8 mouse cellular contexts compared by ENCODE assay signal in the genomic region with DNA sequence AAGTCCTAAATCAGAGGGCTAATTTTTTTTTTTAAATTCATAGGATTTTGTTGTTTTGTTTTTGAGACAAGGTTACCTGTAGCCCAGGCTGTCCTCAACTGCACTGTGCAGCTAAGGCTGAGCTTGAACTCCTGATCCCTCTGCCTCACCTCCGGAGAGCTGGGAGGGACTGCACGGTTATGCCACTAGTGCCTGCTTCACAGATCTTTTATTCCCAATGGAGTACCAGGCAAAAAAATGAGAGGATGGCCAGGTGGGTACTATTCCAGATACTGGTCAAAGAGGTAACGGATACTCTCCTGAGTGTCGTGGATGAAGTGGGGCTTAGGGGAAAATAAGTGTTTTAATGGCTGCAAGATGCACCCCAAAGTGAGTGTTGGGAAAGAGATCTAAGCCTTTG. TPM values are rescaled to one million over a fixed set of nuclear protein-coding genes. Genes with fewer than 3 reads are reported as not detected.
DNase-seq lines count a peak whose midpoint lies in the region; TF ChIP-seq lines count a peak whose summit lies in the region.

No protein-coding gene starts in this region.

- no peaks in the 10 kb centered on the region for H3K36me3 ChIP-seq in thymus, adult 2 months (ENCODE audit: control insufficient read depth, insufficient read depth, low read length)
- H3K36me3 ChIP-seq in liver, adult 2 months (ENCODE audit: control insufficient read depth, insufficient read depth, low read length), result 0 out of 2 replicates have a peak, but pooled peaks cover 3% of the 10 kb centered on the region

- DNase-seq in cerebellum, adult 2 months, result peak; percentile 20 to 27
- no peak for DNase-seq in cerebellum, postnatal 36 days
- peak; percentile 18 for DNase-seq in thymus, adult 2 months
- DNase-seq in thymus, postnatal 4 days, result no peak
- DNase-seq in liver, adult 2 months (ENCODE audit: extremely low read depth, low read depth, low spot score), result no peak
- DNase-seq in urinary bladder, adult 18-20 months (ENCODE audit: low spot score in 2 of 2), result no peak
- DNase-seq in left cerebral cortex, adult 8-10 months (ENCODE audit: low spot score in 2 of 2), result no peak
- no peak for DNase-seq in testis, postnatal 14 days (ENCODE audit: low spot score)

- H3K27me3 ChIP-seq in cerebellum, adult 2 months (ENCODE audit: control insufficient read depth, insufficient read depth, low read length), result no peaks in the 10 kb centered on the region
- H3K27me3 ChIP-seq in thymus, adult 2 months (ENCODE audit: control insufficient read depth, insufficient read depth, low read length), result no peaks in the 10 kb centered on the region
- no peaks in the 10 kb centered on the region for H3K27me3 ChIP-seq in liver, adult 2 months (ENCODE audit: control insufficient read depth, insufficient read depth, low read length)

- WGBS in cerebellum, adult 2 months, result 45% methylated on average over 4 of the region's 4 CpGs
- WGBS in thymus, adult 2 months, result 48% methylated on average over 4 of the region's 4 CpGs
- WGBS in liver, adult 2 months, result 39% methylated on average over 4 of the region's 4 CpGs

- H3K4me3 ChIP-seq in cerebellum, adult 2 months (replicated peaks; ENCODE audit: insufficient read depth, low read depth, low read length), result peak overlapping the region; percentile 53
- no peak overlapping the region for H3K4me3 ChIP-seq in thymus, adult 2 months (ENCODE audit: control insufficient read depth, insufficient read depth, low read length)
- no peak overlapping the region for H3K4me3 ChIP-seq in liver, adult 2 months (ENCODE audit: insufficient read depth, low read depth, low read length)

- H3K27ac ChIP-seq in cerebellum, adult 2 months (ENCODE audit: insufficient read depth, low read length), result no peak overlapping the region
- no peak overlapping the region for H3K27ac ChIP-seq in thymus, adult 2 months (ENCODE audit: control insufficient read depth, insufficient read depth, low read length)
- no peak overlapping the region for H3K27ac ChIP-seq in liver, adult 2 months (replicated peaks; ENCODE audit: insufficient read depth, low read depth, low read length)

- H3K79me2 ChIP-seq in liver, adult 2 months (ENCODE audit: control insufficient read depth, insufficient read depth, low read length), result peaks cover 23% of the 10 kb centered on the region; the same call in 1 of the 2 replicates

- H3K4me1 ChIP-seq in cerebellum, adult 2 months (ENCODE audit: control insufficient read depth, insufficient read depth, low read length), result no peaks in the 10 kb centered on the region
- peaks cover 11% of the 10 kb centered on the region for H3K4me1 ChIP-seq in thymus, adult 2 months (replicated peaks; ENCODE audit: control insufficient read depth, insufficient read depth, low read length)
- peaks cover 7% of the 10 kb centered on the region; the same call in 1 of the 2 replicates for H3K4me1 ChIP-seq in liver, adult 2 months (ENCODE audit: control insufficient read depth, insufficient read depth, low read length)

- TF ChIP-seq CTCF in cerebellum, adult 2 months (IDR thresholded peaks at IDR 0.05; ENCODE audit: borderline replicate concordance, insufficient read depth, low read depth, low read length), result no peak
- no peak for TF ChIP-seq CTCF in thymus, adult 2 months (IDR thresholded peaks at IDR 0.05; ENCODE audit: borderline replicate concordance, control insufficient read depth, extremely low read depth, insufficient read depth, low read length, poor library complexity)
- TF ChIP-seq CTCF in liver, adult 2 months (IDR thresholded peaks at IDR 0.05; ENCODE audit: low read depth, low read length), result no peak

- peak overlapping the region; percentile 6; the same call in 1 of the 2 replicates for H3K9ac ChIP-seq in liver, adult 2 months (ENCODE audit: low read depth, low read length)

- no peak for TF ChIP-seq POLR2A in cerebellum, adult 2 months (IDR thresholded peaks at IDR 0.05; ENCODE audit: borderline replicate concordance, insufficient read depth, low read length)
- no peak for TF ChIP-seq POLR2A in thymus, adult 2 months (IDR thresholded peaks at IDR 0.05; ENCODE audit: control insufficient read depth, extremely low read depth, insufficient read depth, low read length, poor library complexity)
- no peak for TF ChIP-seq POLR2A in liver, adult 2 months (IDR thresholded peaks at IDR 0.05; ENCODE audit: extremely low read depth, insufficient read depth, low read length)

RNA-seq across cellular contexts. Expression of gene Creb3l2, which starts 0.8 kb away (rescaled TPM):
- 4.9 and 5.4 TPM in 2 replicates for polyA plus RNA-seq in cerebellum, adult 2 months (2012; rRNA removed)
- polyA plus RNA-seq in thymus, adult 2 months (2012; rRNA removed), result 9.9 and 10.8 TPM in 2 replicates
- total RNA-seq in liver, adult 2 months (2014; rRNA removed), result 2.7 and 4.4 TPM in 2 replicates
- polyA plus RNA-seq in liver, adult 2 months (2012; rRNA removed), result 5.1 and 6.6 TPM in 2 replicates
- total RNA-seq in left cerebral cortex, adult 8-10 months (2022), result 10 to 100 TPM in 1 of 4 experiments, 1 to 10 TPM in 3; 7.9 to 10.8 (median 9.6) TPM

Comparison
In these comparisons a context has a peak if more than half of its experiments do, and no peak if none do; other contexts are left out.
1. DNase-seq: peak in cerebellum, adult 2 months (2 of 2) and thymus, adult 2 months (single experiment); none in cerebellum, postnatal 36 days (0 of 2), thymus, postnatal 4 days (single experiment), liver, adult 2 months (single experiment), urinary bladder, adult 18-20 months (0 of 2), left cerebral cortex, adult 8-10 months (0 of 2) and testis, postnatal 14 days (single experiment).